Mouse (Mus musculus) MEL (cell line): ENCODE measurements around the gene Ifitm6. TPM values are rescaled to one million over a fixed set of nuclear protein-coding genes. Genes with fewer than 3 reads are reported as not detected.
"Not testable (repeated sequence)": the region's sequence is repeated elsewhere in the genome, so short reads cannot be mapped to it uniquely, and the experiment has no call there.

Experiments
- DNase-seq: peaks from one replicate; pipeline ENCODE4 v3.0.0; 2011; ENCODE audit warnings: low read depth, low spot score
- H3K27ac ChIP-seq: 2 replicates; pipeline ENCODE4 v1.5.1; 2012; ENCODE audit warnings: low read depth, mild to moderate bottlenecking, control low read depth, low read length, moderate library complexity; ENCODE audit not compliant: control insufficient read depth
- H3K27me3 ChIP-seq, 2 experiments: fragments of 150-350 bp in 1 of 2; sonication (generic) in 1 of 2; 2 replicates each; pipeline ENCODE4 v1.6.1; 2012; ENCODE audit warnings: low read length in 2 of 2, mild to moderate bottlenecking in 2 of 2, improper control_type of control experiment in 1 of 2, moderate library complexity in 1 of 2; ENCODE audit not compliant: insufficient read depth in 2 of 2, control insufficient read depth in 1 of 2
- H3K36me3 ChIP-seq, 2 experiments: 2 replicates each; pipeline ENCODE4 v1.6.1; 2012 to 2014; ENCODE audit warnings: low read length in 2 of 2, improper control_type of control experiment in 1 of 2, inconsistent platforms in 1 of 2, mild to moderate bottlenecking in 1 of 2; ENCODE audit not compliant: insufficient read depth in 2 of 2, control insufficient read depth in 1 of 2
- H3K4me1 ChIP-seq, 2 experiments: fragments of 150-350 bp in 1 of 2; sonication (generic) in 1 of 2; 2 replicates each; pipeline ENCODE4 v1.6.1; 2012; ENCODE audit warnings: low read length in 2 of 2, improper control_type of control experiment in 1 of 2, mild to moderate bottlenecking in 1 of 2; ENCODE audit not compliant: insufficient read depth in 2 of 2, control insufficient read depth in 1 of 2
- H3K4me3 ChIP-seq, 2 experiments: fragments of 150-350 bp in 1 of 2; sonication (generic) in 1 of 2; 2 replicates each; pipeline ENCODE4 v1.5.1; 2012; ENCODE audit warnings: low read depth in 2 of 2, low read length in 2 of 2, mild to moderate bottlenecking in 2 of 2, moderate library complexity in 2 of 2, control low read depth in 1 of 2, improper control_type of control experiment in 1 of 2; ENCODE audit not compliant: control insufficient read depth in 1 of 2, insufficient read depth in 1 of 2
- H3K79me2 ChIP-seq: 2 replicates; pipeline ENCODE4 v1.6.1; 2012; ENCODE audit warnings: mild to moderate bottlenecking, low read length, moderate library complexity; ENCODE audit not compliant: control insufficient read depth, poor library complexity, insufficient read depth
- H3K9ac ChIP-seq: 2 replicates; pipeline ENCODE4 v1.6.1; 2012; ENCODE audit warnings: low read depth, mild to moderate bottlenecking, control low read depth, low read length, moderate library complexity; ENCODE audit not compliant: control insufficient read depth, poor library complexity, severe bottlenecking
- H3K9me3 ChIP-seq: fragments of 150-350 bp; sonication (generic); replicated peaks from 2 replicates; pipeline ENCODE4 v1.6.1; 2012; ENCODE audit warnings: mild to moderate bottlenecking, low read length, improper control_type of control experiment, moderate library complexity; ENCODE audit not compliant: insufficient read depth
- BHLHE40 ChIP-seq: IDR thresholded peaks from 2 replicates; pipeline ENCODE4 v1.6.1; 2012; ENCODE audit warnings: low read depth, mild to moderate bottlenecking, inconsistent platforms, low read length, improper control_type of control experiment, borderline replicate concordance
- CHD2 ChIP-seq: IDR thresholded peaks from 2 replicates; pipeline ENCODE4 v1.6.1; 2011; ENCODE audit warnings: low read length, improper control_type of control experiment
- E2F4 ChIP-seq: IDR thresholded peaks from 2 replicates; pipeline ENCODE4 v1.6.1; 2011; ENCODE audit warnings: low read depth, low read length, improper control_type of control experiment, borderline replicate concordance
- EP300 ChIP-seq, 2 experiments: IDR thresholded peaks; 2 replicates each; pipeline ENCODE4 v1.6.1; 2011; ENCODE audit warnings: improper control_type of control experiment in 2 of 2, low read length in 2 of 2, low read depth in 1 of 2, mild to moderate bottlenecking in 1 of 2
- ETS1 ChIP-seq: IDR thresholded peaks from 2 replicates; pipeline ENCODE4 v1.6.1; 2012; ENCODE audit warnings: low read depth, mild to moderate bottlenecking, inconsistent platforms, low read length, improper control_type of control experiment, moderate library complexity
- GATA1 ChIP-seq: IDR thresholded peaks from 2 replicates; pipeline ENCODE4 v1.6.1; 2011; ENCODE audit warnings: low read depth, low read length, improper control_type of control experiment
- HCFC1 ChIP-seq: IDR thresholded peaks from 2 replicates; pipeline ENCODE4 v1.6.1; 2012; ENCODE audit warnings: low read depth, mild to moderate bottlenecking, inconsistent platforms, low read length, improper control_type of control experiment, moderate library complexity
- MAX ChIP-seq: IDR thresholded peaks from 2 replicates; pipeline ENCODE4 v1.6.1; 2011; ENCODE audit warnings: low read length, improper control_type of control experiment
- MXI1 ChIP-seq: IDR thresholded peaks from 2 replicates; pipeline ENCODE4 v1.6.1; 2011; ENCODE audit warnings: mild to moderate bottlenecking, low read depth, low read length, improper control_type of control experiment
- MYB ChIP-seq: IDR thresholded peaks from 2 replicates; pipeline ENCODE4 v1.6.1; 2011; ENCODE audit warnings: mild to moderate bottlenecking, low read depth, low read length, improper control_type of control experiment
- MYC ChIP-seq: IDR thresholded peaks from 2 replicates; pipeline ENCODE4 v1.6.1; 2011; ENCODE audit warnings: low read depth, mild to moderate bottlenecking, low read length, improper control_type of control experiment, moderate library complexity
- NELFE ChIP-seq: IDR thresholded peaks from 2 replicates; pipeline ENCODE4 v1.6.1; 2011; ENCODE audit warnings: low read depth, low read length, improper control_type of control experiment
- RCOR1 ChIP-seq: IDR thresholded peaks from 2 replicates; pipeline ENCODE4 v1.6.1; 2012; ENCODE audit warnings: low read depth, mild to moderate bottlenecking, inconsistent platforms, low read length, improper control_type of control experiment
- SMC3 ChIP-seq: IDR thresholded peaks from 2 replicates; pipeline ENCODE4 v1.6.1; 2011; ENCODE audit warnings: low read depth, low read length, improper control_type of control experiment
- TAL1 ChIP-seq: IDR thresholded peaks from 2 replicates; pipeline ENCODE4 v1.6.1; 2012; ENCODE audit warnings: mild to moderate bottlenecking, inconsistent platforms, low read length, moderate library complexity, mixed read lengths
- TBP ChIP-seq: IDR thresholded peaks from 2 replicates; pipeline ENCODE4 v1.8.0; 2011; ENCODE audit warnings: low read depth, low read length, improper control_type of control experiment
- TCF12 ChIP-seq: IDR thresholded peaks from 2 replicates; pipeline ENCODE4 v1.6.1; 2014; ENCODE audit warnings: low read depth, mild to moderate bottlenecking, inconsistent platforms, low read length, improper control_type of control experiment, moderate library complexity
- UBTF ChIP-seq: IDR thresholded peaks from 2 replicates; pipeline ENCODE4 v1.6.1; 2012; ENCODE audit warnings: low read depth, mild to moderate bottlenecking, inconsistent platforms, low read length, improper control_type of control experiment, moderate library complexity, borderline replicate concordance; ENCODE audit not compliant: insufficient read depth
- USF1 ChIP-seq: IDR thresholded peaks from 2 replicates; pipeline ENCODE4 v1.6.1; 2014; ENCODE audit warnings: low read depth, mild to moderate bottlenecking, inconsistent platforms, low read length, improper control_type of control experiment, moderate library complexity
- USF2 ChIP-seq, 2 experiments: IDR thresholded peaks; 2 replicates each; pipeline ENCODE4 v1.6.1; 2011 to 2012; ENCODE audit warnings: improper control_type of control experiment in 2 of 2, low read length in 2 of 2, borderline replicate concordance in 1 of 2, inconsistent platforms in 1 of 2, low read depth in 1 of 2, mild to moderate bottlenecking in 1 of 2; ENCODE audit not compliant: insufficient read depth in 1 of 2
- ZMIZ1 ChIP-seq: IDR thresholded peaks from 2 replicates; pipeline ENCODE4 v1.6.1; 2012; ENCODE audit warnings: low read depth, mild to moderate bottlenecking, inconsistent platforms, low read length, improper control_type of control experiment, moderate library complexity
- polyA plus RNA-seq, 2 experiments: library from polyadenylated mRNA; stranded (reverse) in 1 of 2; unstranded in 1 of 2; fragments of >175 nt in 1 of 2; fragments of >200 nt in 1 of 2; gene quantifications; 2 replicates each; pipeline versions ENCODE4 v1.2.1 to v1.2.4; 2012; ENCODE audit warnings: low replicate concordance in 2 of 2, low read depth in 1 of 2; ENCODE audit not compliant: insufficient read length in 2 of 2, insufficient read depth in 1 of 2, missing spikeins in 1 of 2
- total RNA-seq: library from RNA; depleted of rRNA; stranded (reverse); fragments of 300-350 nt; gene quantifications from 2 replicates; pipeline ENCODE4 v1.2.3, GENCODE M21; 2012

Ifitm6 gene
- total and polyA plus RNA-seq, 3 experiments = not detected

DNA sequence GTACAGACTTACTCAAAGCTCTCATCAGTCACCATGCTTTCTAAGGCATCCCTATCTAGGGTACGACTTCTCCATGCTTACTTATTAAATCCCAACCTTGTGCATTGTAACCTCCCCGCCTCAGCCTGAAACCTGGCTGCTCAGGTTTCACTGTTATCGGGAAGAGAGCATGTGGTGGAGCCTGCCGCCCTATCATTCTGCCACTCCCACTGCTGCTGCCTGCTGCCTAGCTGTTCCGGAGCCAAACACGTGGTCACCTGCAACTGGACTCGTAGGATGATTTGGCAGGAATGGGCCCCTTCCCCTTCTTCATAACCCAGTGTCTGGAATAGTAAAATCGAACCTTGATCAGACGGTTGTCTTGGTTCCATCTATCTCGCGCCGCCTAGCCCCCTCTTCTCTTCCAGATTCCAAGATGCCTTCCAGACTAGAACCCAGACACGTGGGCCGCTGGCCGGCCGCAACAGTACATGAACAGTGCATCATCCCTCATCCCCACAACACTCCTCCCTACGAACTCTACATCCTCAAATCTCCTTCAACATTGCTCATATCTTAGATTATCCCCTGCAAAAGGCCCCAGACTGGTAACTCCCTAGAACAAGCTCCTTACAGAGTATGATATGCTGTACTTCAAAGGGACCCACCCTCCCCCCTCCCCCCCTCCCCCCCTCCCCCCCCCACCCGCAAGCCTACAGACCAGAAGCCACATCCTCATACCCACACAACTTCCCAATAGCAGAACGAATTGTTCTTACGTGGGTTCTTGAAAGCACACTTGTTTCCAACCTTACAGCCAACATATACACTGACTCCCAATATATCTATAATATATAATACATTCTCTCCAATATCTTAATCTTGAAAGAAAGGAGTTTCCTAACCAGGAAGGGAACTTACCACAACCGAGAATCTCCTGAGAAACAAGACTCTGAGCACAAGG is 20.6 kb upstream of the Ifitm6 start:
- H3K36me3 ChIP-seq = peaks cover 0 to 15% of the 10 kb centered on the region in 2 experiments; a peak in 2 of 4 replicates
- no peak overlapping the region for H3K27ac ChIP-seq
- H3K79me2 ChIP-seq = no peaks in the 10 kb centered on the region
- H3K4me3 ChIP-seq = peak overlapping the region; percentile 31 to 39; a peak in 3 of 4 replicates
- peak; percentile 60 for DNase-seq
- TF ChIP-seq USF2 (IDR thresholded peaks at IDR 0.05; ENCODE audit: borderline replicate concordance in 1 of 2, insufficient read depth in 1 of 2, low read depth in 1 of 2, low read length in 2 of 2) (no peak), ETS1 (peak; percentile 44; the same call in 1 of the 2 replicates), MAX (peak; percentile 94), EP300 (IDR thresholded peaks at IDR 0.05; ENCODE audit: low read depth in 1 of 2, low read length in 2 of 2) (peak; percentile 32 to 46; a peak in 1 of 4 replicates), MYC (peak; percentile 98), GATA1 (0 out of 2 replicates have a peak, but pooled peaks have one; percentile 29), NELFE (no peak), TAL1 (peak; percentile 36; the same call in 1 of the 2 replicates), MXI1 (peak; percentile 95), USF1 (peak; percentile 66), BHLHE40 (peak; percentile 13; the same call in 1 of the 2 replicates), E2F4 (no peak), CHD2 (no peak), MYB (no peak), HCFC1 (no peak), SMC3 (no peak), UBTF (no peak), RCOR1 (no peak), ZMIZ1 (no peak), TCF12 (peak; percentile 42), TBP (0 out of 2 replicates have a peak, but pooled peaks have one; percentile 17)
- peaks cover 8 to 19% of the 10 kb centered on the region in 2 experiments for H3K4me1 ChIP-seq
- peaks cover 2 to 3% of the 10 kb centered on the region in 2 experiments; a peak in 2 of 4 replicates for H3K27me3 ChIP-seq
- no peaks in the 10 kb centered on the region for H3K9me3 ChIP-seq
- H3K9ac ChIP-seq = peak overlapping the region; percentile 54

DNA sequence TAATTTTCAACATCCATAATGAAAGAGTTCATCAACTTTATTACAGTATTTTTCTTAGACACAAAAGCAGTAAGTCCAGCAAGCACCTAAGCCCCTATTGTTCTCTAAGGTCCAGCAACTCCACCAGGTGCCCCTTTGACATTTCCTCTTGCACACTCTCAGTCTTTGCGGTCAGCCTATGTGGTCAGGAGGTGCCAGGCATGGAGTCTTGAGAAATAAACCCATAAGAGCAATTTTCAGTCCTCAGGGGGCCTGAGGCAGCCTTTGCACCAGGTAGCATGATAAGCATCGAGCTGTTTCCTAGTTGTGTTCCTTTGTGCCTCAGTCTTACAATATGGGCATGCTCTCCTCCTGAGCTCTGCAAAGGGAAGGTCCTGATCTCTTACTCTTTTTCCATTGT is 18.9 kb upstream of the Ifitm6 start:
- peaks cover 0 to 12% of the 10 kb centered on the region in 2 experiments; a peak in 2 of 4 replicates for H3K36me3 ChIP-seq
- H3K27ac ChIP-seq, DNase-seq, H3K79me2 ChIP-seq, H3K4me3 ChIP-seq, H3K9ac ChIP-seq, H3K4me1 ChIP-seq, H3K9me3 ChIP-seq: not testable (repeated sequence)
- peaks cover 8 to 10% of the 10 kb centered on the region in 2 experiments for H3K27me3 ChIP-seq
